In the genomic region with DNA sequence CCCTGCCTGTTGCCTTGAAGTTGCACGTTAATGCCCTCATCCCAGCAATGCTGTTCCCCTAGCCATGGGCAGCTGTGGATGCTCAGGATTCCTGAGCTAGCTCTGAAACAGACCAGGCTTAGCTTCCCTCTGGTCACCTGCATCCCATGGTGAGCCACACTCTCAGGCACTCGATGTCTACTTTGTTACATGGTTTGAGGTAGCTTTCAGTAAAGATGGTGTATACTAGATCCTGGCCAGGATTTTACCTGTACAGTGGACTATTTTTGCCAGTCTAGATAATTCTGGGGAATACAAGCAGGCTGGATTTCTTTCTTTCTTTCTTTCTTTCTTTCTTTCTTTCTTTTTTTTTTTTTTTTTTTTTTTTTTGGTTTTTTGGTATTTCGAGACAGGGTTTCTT, we compare ENCODE assay signal across 20 mouse cellular contexts. TPM values are rescaled to one million over a fixed set of nuclear protein-coding genes. Genes with fewer than 3 reads are reported as not detected.
DNase-seq lines count a peak whose midpoint lies in the region; ATAC-seq and TF ChIP-seq lines count a peak whose summit lies in the region.
"Had no signal": no experiment of that assay in that cellular context is flagged by ENCODE, and none has a peak within 500 bp of the region (broad histone marks: within the 10 kb centered on the region; RNA-seq: fewer than 3 reads in every experiment).

Gm10134 (plus strand) TSS at position 301 of the 400 bp plus-strand sequence.

- H3K9me3 ChIP-seq in kidney, postnatal 0 days (replicated peaks; ENCODE audit: low read length): no peaks in the 10 kb centered on the region
- H3K9me3 ChIP-seq in kidney, embryonic 14.5 days (ENCODE audit: control insufficient read depth, low read length): no peaks in the 10 kb centered on the region
- H3K9me3 ChIP-seq: embryonic facial prominence, embryonic 12.5 days; forebrain, embryonic 13.5 days; heart, embryonic 13.5 days; hindbrain, embryonic 15.5 days had no signal

- H3K4me3 ChIP-seq in kidney, postnatal 0 days (replicated peaks; ENCODE audit: low read depth, low read length): no peak within 1 kb of the TSS
- H3K4me3 ChIP-seq in kidney, embryonic 14.5 days (ENCODE audit: low read length): no peak within 1 kb of the TSS
- peak within 1 kb of the TSS; percentile 6 for H3K4me3 ChIP-seq in testis, adult 2 months (ENCODE audit: control insufficient read depth, low read depth, low read length)
- H3K4me3 ChIP-seq: embryonic facial prominence, embryonic 12.5 days; forebrain, embryonic 13.5 days; heart, embryonic 13.5 days; hindbrain, embryonic 15.5 days had no signal

- no peaks in the 10 kb centered on the region for H3K4me1 ChIP-seq in kidney, postnatal 0 days (replicated peaks; ENCODE audit: insufficient read depth, low read length)
- no peaks in the 10 kb centered on the region for H3K4me1 ChIP-seq in kidney, embryonic 14.5 days (ENCODE audit: control insufficient read depth, insufficient read depth, low read length)
- H3K4me1 ChIP-seq in testis, adult 2 months (ENCODE audit: control insufficient read depth, insufficient read depth, low read length): peaks cover 2% of the 10 kb centered on the region; the same call in 1 of the 2 replicates
- H3K4me1 ChIP-seq: embryonic facial prominence, embryonic 12.5 days; forebrain, embryonic 13.5 days; heart, embryonic 13.5 days; hindbrain, embryonic 15.5 days had no signal

- no peaks in the 10 kb centered on the region for H3K27me3 ChIP-seq in kidney, postnatal 0 days (ENCODE audit: insufficient read depth, low read length)
- H3K27me3 ChIP-seq in kidney, embryonic 14.5 days (ENCODE audit: control insufficient read depth, insufficient read depth, low read length): no peaks in the 10 kb centered on the region
- no peaks in the 10 kb centered on the region for H3K27me3 ChIP-seq in testis, adult 2 months (ENCODE audit: control insufficient read depth, insufficient read depth, low read length)
- H3K27me3 ChIP-seq: embryonic facial prominence, embryonic 12.5 days; forebrain, embryonic 13.5 days had no signal

- TF ChIP-seq CTCF in kidney, postnatal 0 days (IDR thresholded peaks at IDR 0.05; ENCODE audit: low read depth): no peak
- no peak for TF ChIP-seq CTCF in testis, adult 2 months (IDR thresholded peaks at IDR 0.05; ENCODE audit: control insufficient read depth, insufficient read depth, insufficient replicate concordance, low read depth, low read length)

- no peak for ATAC-seq in kidney, postnatal 0 days (replicated peaks; ENCODE audit: low FRiP score, low read depth)
- ATAC-seq in kidney, embryonic 14.5 days (ENCODE audit: low FRiP score, low TSS enrichment): no peak
- no peak for ATAC-seq in erythroid progenitor cell, adult 5-6 weeks (replicated peaks; ENCODE audit: low FRiP score, poor library complexity, severe bottlenecking)
- ATAC-seq: CD4-positive, CD25-positive, alpha-beta regulatory T cell, adult 4 months; forebrain, embryonic 13.5 days; forebrain, postnatal 0 days had no signal

- 76% methylated on average over 3 of the region's 3 CpGs for WGBS in kidney, postnatal 0 days
- 70% methylated on average over 3 of the region's 3 CpGs for WGBS in kidney, embryonic 14.5 days

- DNase-seq in cerebellum, postnatal 25 days: peak; percentile 0 to 1
- DNase-seq in cerebellum, adult 9-11 months: no peak
- DNase-seq in kidney, postnatal 0 days (ENCODE audit: low spot score): no peak
- no peak for DNase-seq in testis, postnatal 14 days (ENCODE audit: low spot score)
- peak; percentile 29 for DNase-seq in testis, postnatal 10 days (ENCODE audit: low spot score)
- DNase-seq: adrenal gland, adult 8-10 months; adrenal gland, postnatal 36 days; cerebellum, adult 2 months; cerebellum, postnatal 14 days; forebrain, postnatal 0 days; gastrocnemius, postnatal 36 days; heart, postnatal 36 days had no signal

- H3K4me2 ChIP-seq in kidney, postnatal 0 days (ENCODE audit: low read length): no peak within 1 kb of the TSS
- no peak within 1 kb of the TSS for H3K4me2 ChIP-seq in kidney, embryonic 14.5 days (replicated peaks; ENCODE audit: low read depth, low read length)
- H3K4me2 ChIP-seq: embryonic facial prominence, embryonic 12.5 days; forebrain, embryonic 13.5 days; heart, embryonic 13.5 days; hindbrain, embryonic 15.5 days had no signal

- no peak for TF ChIP-seq POLR2A in testis, adult 2 months (IDR thresholded peaks at IDR 0.05; ENCODE audit: control insufficient read depth, low read depth, low read length)

- no peak within 1 kb of the TSS for H3K9ac ChIP-seq in kidney, postnatal 0 days (ENCODE audit: low read depth, low read length)
- H3K9ac ChIP-seq in kidney, embryonic 14.5 days (ENCODE audit: low read depth, low read length): no peak within 1 kb of the TSS
- H3K9ac ChIP-seq: embryonic facial prominence, embryonic 12.5 days; forebrain, embryonic 13.5 days; forebrain, postnatal 0 days; heart, embryonic 13.5 days; hindbrain, embryonic 15.5 days had no signal

- H3K27ac ChIP-seq in kidney, postnatal 0 days: no peak within 1 kb of the TSS
- H3K27ac ChIP-seq in kidney, embryonic 14.5 days (ENCODE audit: low read depth, low read length): no peak within 1 kb of the TSS
- H3K27ac ChIP-seq in testis, adult 2 months (ENCODE audit: control insufficient read depth, insufficient read depth, low read depth, low read length): no peak within 1 kb of the TSS
- H3K27ac ChIP-seq: embryonic facial prominence, embryonic 12.5 days; forebrain, embryonic 13.5 days; heart, embryonic 13.5 days; hindbrain, embryonic 15.5 days had no signal

- H3K36me3 ChIP-seq in kidney, postnatal 0 days (ENCODE audit: insufficient read depth, low read length): no peaks in the 10 kb centered on the region
- no peaks in the 10 kb centered on the region for H3K36me3 ChIP-seq in kidney, embryonic 14.5 days (ENCODE audit: control insufficient read depth, insufficient read depth, low read length)
- H3K36me3 ChIP-seq in testis, adult 2 months (ENCODE audit: control insufficient read depth, insufficient read depth, low read length): no peaks in the 10 kb centered on the region
- H3K36me3 ChIP-seq: embryonic facial prominence, embryonic 12.5 days; heart, embryonic 13.5 days; hindbrain, embryonic 15.5 days had no signal

RNA-seq across cellular contexts. Expression of gene Gm10134, which starts in this region (rescaled TPM):
- 10.2 and 11.1 TPM in 2 replicates for polyA plus RNA-seq in kidney, postnatal 0 days (2015; fragmentation: Nextera tagmentation; extraction: Ambion mirVana)
- polyA plus RNA-seq in kidney, embryonic 14.5 days (2014; fragmentation: Nextera tagmentation; extraction: Ambion mirVana): 2.7 and 9.9 TPM in 2 replicates
- 0.47 and 0.78 TPM in 2 replicates for polyA plus RNA-seq in testis, adult 2 months (2012; rRNA removed)
- not detected in 2 replicates for total RNA-seq in erythroid progenitor cell, adult 5-6 weeks (2015; ENCODE audit: low replicate concordance)
- total RNA-seq in erythroid progenitor cell, adult 5-6 weeks (2017; ENCODE audit: low replicate concordance): not detected in 2 replicates
- total RNA-seq: forebrain, postnatal 0 days; gastrocnemius, postnatal 36 days had no signal
- polyA plus RNA-seq: CD4-positive, CD25-positive, alpha-beta regulatory T cell, adult 4 months; cerebellum, adult 2 months had no signal

Comparison
In these comparisons a context has a peak if more than half of its experiments do, and no peak if none do; other contexts are left out.
1. DNase-seq: peak in cerebellum, postnatal 25 days (2 of 2) and testis, postnatal 10 days (single experiment); none in cerebellum, adult 9-11 months (single experiment), kidney, postnatal 0 days (single experiment) and testis, postnatal 14 days (single experiment).